Mouse (Mus musculus) lung, postnatal 14 days (tissue): Measurements from ENCODE around the gene Coq10a.

Source experiments
- DNase-seq: peaks from one replicate; pipeline ENCODE4 v3.0.0; 2021

The Coq10a gene

DNA sequence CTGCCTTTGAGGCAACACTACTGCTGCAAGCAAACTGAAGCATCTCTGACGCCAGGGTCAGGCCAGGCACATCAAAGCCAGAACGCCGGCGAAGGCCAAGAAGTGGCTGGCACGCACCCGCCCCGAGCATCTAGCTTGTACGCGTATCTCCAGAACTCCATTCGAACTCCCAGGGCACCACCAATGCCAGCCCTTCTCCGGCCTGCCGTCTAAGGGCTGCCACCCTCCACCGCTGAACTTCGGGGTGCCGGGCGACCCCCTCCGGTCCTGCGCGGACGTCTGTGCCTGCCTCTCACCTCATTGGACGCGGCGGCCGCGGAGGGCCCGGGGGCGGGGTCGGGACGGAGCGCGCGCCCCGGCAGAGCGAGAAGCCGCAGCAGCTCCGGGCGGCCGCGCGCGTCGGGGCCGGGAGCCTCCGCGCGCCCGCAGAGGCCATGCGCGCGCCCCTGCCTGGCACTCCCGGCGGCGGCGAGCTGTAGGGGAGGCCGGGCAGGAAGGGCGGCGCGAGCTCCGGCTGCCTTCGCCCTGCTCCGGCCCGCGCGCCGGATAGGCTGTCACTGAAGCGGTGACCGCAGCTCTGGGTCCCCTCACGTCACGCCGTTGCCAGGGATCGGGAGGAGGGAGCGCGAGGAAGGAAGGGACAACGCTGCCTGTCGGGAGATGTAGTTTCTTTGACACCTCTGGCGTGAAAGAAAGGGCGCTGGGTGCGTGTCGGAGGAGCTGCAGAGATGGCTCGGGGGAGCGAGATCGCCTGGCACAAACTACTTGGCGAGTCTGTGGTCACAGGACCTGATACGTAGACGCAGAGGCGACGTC is at the start of gene Coq10a:
TSS of gene Coq10a (minus strand) at position 596 of the 816 bp plus-strand sequence.
- peak; percentile 89 for DNase-seq

DNA sequence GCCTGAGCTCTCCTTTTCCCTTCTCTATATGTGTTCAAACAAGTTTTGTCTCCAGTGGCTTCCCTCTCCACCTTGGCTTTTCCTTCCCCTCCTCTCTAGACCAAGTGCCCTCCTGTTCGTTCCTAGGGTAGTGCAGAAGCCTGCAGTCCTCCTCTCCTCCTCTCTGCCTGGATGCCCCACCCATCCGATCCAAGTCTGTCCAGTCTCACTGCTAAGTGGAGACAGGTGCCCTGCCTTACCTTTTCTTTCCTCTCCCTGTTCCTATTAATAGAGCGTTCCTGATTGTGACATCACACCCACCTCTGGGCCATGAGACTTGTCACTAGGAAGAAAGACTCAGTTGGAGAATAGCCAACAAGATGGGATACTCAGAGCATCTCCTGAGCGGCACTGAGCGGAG is 46.1 kb upstream of the Coq10a start:
- no peak for DNase-seq

GRCm38 (mm10) chr10:128413076-128413475 is 44.3 kb upstream of the Coq10a start:
- DNase-seq: no peak

DNA sequence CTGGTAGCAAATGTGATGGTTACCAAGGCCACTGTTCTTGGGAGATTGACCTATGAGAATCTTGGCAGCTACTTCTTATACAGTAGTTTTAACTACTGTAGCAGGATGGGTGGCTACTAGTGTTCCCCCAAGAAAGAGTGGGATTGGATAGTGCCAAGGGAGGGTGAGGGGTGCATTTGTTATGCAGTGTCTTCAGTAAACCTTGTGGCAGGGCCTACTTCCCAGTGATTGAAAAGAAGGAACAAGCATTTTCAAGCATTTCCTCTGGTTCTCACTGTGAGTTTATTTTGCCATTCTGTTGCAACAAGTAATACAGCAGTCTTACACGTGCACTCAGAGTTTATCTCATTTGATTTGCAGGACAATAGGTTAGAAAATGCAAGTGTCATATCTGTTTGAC is 43.8 kb upstream of the Coq10a start:
- no peak for DNase-seq

DNA sequence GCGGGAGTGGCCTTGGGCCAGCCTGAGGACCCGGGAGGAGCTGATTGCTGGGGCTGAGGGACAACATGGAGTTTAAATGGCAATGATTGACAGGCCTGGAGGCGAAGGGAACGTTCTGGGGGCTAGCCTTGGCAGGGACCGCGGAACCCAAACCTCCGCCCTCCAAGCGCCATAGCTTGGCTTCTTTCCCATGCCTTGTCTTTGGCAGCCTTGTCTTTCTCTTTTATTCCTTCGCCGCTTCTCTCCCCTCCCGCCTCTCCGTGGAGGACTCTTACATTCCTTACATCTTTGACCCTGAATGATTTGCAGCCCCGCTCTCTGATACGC is 43.2 kb upstream of the Coq10a start:
- peak; percentile 60 for DNase-seq

DNA sequence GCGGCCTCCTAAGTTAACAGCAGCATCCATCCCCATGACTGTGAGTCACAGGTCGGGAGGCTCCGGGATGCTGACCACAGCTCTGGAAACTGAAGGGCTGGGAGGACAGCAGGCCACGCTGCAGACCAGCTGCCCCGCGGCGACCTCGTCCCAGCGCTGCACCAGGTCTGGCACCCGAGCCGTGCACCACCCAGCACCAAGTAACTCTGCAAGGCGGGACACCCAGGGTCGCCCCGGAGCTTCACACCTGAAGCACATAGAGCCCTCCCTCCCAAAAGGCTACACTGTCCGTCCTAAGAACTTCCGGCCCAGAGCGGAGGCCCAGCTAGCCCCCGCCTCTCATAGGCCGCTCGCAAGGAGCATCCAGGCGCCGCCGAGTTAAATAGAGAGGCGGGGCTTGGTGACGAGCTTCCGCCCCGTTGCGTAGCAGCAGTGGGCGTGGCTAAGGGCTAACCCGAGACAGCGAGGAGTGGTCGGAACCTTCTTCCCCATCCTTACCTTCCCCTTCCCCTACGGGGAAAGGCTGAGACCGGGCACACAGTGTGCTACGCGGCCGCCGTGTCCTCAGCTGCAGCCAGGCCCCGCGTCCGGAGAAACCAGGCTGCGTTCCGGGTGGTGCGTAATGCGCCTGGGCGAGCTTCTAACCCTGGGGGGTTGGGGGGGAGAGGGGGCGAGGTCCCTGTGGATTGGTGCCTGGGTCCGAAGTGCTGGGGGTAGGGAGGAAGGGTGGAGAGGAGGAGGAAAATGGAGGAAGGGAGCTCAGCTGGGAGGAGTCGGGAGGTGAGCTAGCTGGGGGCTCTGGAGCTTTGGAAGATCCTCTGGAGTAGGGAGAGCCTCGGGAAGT is 42.6 kb upstream of the Coq10a start, which contains the start of the genes Nabp2 and Rnf41:
TSS of gene Nabp2 (minus strand) at position 282 of the 844 bp plus-strand sequence.
TSS of gene Rnf41 (plus strand) at position 447 of the 844 bp plus-strand sequence.
- peak; percentile 97 for DNase-seq

DNA sequence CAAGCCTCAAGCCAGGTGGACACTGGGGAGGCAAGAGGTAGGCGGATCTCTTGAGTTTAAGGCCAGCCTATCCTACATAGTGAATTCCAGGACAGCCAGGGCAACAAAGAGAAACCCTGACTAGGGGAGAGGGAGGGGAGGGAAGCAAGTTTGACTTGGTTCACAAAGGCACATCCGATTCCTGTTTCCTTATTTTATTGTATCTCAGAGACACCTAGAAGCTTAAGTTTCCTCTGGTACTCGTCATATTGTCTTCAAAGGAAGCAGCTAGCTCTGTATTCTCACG is 41.7 kb upstream of the Coq10a start:
- DNase-seq: no peak

- peak; percentile 99 for DNase-seq
Observed at GRCm38 (mm10) chr10:128409692-128410559, 41.1 kb upstream of the Coq10a start.

GRCm38 (mm10) chr10:128408591-128409535 is 40.1 kb upstream of the Coq10a start:
- peak; percentile 7 for DNase-seq

DNA sequence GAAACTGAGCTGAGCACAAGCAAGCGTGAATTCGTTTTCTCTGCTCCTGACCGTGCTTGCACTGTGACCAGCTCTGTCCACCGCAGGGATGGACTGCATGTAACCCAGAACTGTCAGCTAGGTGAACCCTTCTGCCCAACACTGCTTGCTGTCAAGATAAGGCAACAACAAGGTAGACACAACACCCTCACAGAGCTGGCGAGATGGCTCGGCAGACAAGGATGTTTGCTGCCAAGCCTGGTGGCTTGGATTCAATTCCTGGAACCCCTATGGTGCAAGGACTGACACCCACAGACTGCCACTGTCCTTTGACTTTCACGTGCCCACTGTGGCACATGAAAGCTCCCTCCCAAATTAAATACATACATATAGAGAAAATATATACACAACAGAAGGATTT is 35.1 kb upstream of the Coq10a start:
- DNase-seq: no peak

- no peak for DNase-seq
Observed at GRCm38 (mm10) chr10:128401638-128402037, 32.8 kb upstream of the Coq10a start.

DNA sequence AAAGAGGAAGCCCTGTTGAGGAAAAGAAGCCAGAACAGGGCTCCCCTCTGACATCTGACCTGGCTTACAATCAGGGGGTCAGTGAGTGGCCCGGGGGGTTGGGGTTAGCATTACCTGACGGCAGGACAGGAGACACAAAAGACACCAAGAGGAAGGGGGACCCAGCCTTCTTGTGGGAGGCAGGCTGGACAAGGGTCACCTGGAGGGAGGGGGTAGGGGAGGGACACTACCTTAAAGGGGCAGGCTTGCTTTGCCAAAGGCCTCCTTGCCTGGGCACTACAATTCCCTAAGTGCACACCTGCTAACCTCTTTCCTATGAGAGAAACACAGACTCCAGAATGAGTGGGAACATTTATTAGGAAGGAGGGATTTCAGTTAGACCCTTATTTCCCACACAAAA is 32.3 kb upstream of the Coq10a start, which contains the start of gene Slc39a5:
TSS of gene Slc39a5 (minus strand) at position 174 of the 400 bp plus-strand sequence.
- no peak for DNase-seq

- no peak for DNase-seq
Observed at GRCm38 (mm10) chr10:128400338-128400737, 31.5 kb upstream of the Coq10a start.

GRCm38 (mm10) chr10:128397466-128397865 is 28.7 kb upstream of the Coq10a start:
- DNase-seq: no peak

DNA sequence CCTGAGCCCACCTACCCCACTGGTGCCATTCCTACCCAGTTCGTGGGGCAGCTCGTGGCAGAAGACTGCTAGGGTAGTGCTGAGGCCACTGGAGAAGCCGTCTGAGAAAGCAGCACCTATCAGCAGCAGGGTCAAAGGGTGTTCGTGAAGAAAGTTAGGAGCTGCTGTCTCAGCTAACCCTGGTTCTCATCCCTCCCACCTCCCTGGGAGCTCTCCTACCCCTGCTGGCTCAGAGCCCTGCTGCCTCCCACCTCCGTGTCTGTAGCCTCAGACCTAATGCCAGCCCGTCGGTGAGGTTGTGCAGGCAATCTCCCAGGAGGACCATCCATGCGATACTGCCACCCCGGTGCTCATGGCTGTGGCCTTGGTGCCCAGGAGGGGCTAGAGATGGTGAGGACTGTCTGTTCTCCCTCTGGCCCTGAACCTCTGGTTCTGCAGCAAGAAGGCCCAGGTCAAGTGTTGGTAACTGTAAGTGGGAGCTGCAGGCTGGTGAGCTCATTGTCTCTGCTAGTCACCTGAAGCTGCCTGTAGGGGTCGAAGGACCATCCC is 28.0 kb upstream of the Coq10a start:
- DNase-seq: no peak

- no peak for DNase-seq
Observed at GRCm38 (mm10) chr10:128396017-128396673, 27.3 kb upstream of the Coq10a start.

DNA sequence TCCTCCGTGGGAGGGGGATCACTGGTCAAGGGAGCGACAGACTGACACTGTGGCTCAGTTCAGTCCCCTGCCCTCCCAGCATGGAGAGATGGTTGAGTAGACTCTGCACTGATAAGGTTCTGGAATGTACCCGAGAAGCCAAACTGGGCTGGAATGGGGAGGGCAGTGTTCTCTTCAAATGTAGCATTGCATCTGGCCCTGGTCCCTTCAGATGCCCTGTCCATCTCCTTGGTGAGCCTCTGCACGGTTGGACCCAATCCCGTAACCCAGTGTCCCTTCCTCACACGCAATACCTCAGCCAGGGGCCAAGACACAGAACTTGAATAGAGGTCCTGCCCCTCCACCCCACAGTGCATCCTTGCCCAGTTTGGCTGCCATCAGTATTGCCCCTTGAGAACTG is 23.1 kb upstream of the Coq10a start:
- no peak for DNase-seq

GRCm38 (mm10) chr10:128390366-128390765 is 21.6 kb upstream of the Coq10a start:
- no peak for DNase-seq

DNA sequence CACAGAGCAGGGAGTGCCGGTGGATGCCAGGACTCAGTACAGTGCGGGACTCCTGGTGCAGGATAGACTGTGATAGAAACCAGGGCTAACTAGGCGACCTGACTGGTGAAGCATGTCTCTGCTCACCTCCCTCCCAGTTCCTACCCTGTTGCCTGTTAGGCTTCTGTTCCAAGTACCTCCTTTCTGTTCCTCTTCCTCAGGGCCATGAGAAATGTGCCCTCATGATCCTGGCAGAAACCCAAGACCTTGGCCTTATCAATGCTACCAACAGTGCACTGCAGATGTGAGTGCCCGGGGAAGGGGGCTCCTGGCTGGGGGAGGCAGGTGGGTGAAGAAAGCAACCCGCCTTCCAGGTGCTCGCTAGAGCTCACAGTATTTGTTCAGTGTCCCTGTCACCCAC is 20.8 kb upstream of the Coq10a start:
- no peak for DNase-seq

DNA sequence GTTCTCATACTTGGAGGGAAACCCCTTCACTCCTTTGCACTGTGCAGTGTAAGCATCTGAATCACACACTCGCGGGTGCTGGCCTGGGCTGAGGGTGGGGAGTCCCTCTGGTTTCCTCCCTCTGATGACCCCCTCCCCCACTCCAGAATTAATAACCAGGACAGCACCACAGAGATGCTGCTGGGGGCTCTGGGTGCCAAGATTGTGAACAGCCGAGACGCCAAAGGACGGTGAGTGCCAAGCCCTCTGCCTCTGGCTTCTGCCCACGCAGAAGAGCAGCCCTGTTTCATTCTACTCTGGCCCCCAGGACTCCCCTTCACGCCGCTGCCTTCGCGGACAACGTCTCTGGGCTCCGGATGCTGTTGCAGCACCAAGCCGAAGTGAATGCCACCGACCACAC is 20.1 kb upstream of the Coq10a start:
- no peak for DNase-seq

- no peak for DNase-seq
Observed at GRCm38 (mm10) chr10:128385902-128386301, 17.1 kb upstream of the Coq10a start.
